Mouse (Mus musculus) embryonic facial prominence, embryonic 14.5 days (tissue): ENCODE data around the gene Krtap8-1. TPM values are rescaled to one million over a fixed set of nuclear protein-coding genes. Genes with fewer than 3 reads are reported as not detected.

Source experiments
- polyA plus RNA-seq: library from polyadenylated mRNA; unstranded; fragments of >200 nt; fragmentation: Nextera tagmentation; extraction: Ambion mirVana; gene quantifications from 2 replicates; pipeline ENCODE4 v1.2.1, GENCODE M21; 2014

Krtap8-1 gene
- polyA plus RNA-seq, 1 experiment from 2014 or later = 0.86 TPM

Other genes with a start within 250 kb of the Krtap8-1 start
- gene Krtap21-1, start 84.1 kb downstream of the Krtap8-1 start, polyA plus RNA-seq = not detected in 2 replicates
- not detected in 2 replicates for gene Krtap6-2, start 67.8 kb downstream of the Krtap8-1 start, polyA plus RNA-seq
- gene Krtap7-1, start 20.4 kb upstream of the Krtap8-1 start, polyA plus RNA-seq = 0.29 TPM in 1 of 2 replicates, not detected in the other
- 0.28 TPM in 1 of 2 replicates, not detected in the other for gene Krtap11-1, start 83.2 kb upstream of the Krtap8-1 start, polyA plus RNA-seq